Mouse (Mus musculus): ENCODE results near the gene Mbnl1. TPM values are rescaled to one million over a fixed set of nuclear protein-coding genes. Genes with fewer than 3 reads are reported as not detected.

Gene Mbnl1
- total RNA-seq, 4 experiments from 2014 or later = 518 to 1,002 (median 693) TPM

DNA sequence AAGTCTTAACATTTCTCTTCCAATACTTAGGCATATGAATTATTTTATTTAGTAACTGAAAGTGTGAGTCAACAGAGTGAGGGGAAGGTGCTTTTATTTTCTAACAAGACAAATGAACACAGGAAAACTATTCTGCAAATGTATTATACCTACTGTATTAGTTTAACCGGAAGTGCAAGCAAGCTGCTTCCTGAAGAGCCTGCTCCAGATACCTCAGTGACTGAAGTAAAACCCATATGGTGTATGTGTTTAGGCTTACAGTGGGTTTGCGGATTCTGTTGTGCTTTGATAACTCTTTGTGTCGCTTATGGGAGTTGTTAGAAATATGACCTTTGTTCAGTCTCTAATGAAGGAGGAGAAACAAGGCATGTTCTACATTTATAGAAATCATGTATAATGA, 46.7 kb downstream of the Mbnl1 start:
- DNase-seq = no peak

DNA sequence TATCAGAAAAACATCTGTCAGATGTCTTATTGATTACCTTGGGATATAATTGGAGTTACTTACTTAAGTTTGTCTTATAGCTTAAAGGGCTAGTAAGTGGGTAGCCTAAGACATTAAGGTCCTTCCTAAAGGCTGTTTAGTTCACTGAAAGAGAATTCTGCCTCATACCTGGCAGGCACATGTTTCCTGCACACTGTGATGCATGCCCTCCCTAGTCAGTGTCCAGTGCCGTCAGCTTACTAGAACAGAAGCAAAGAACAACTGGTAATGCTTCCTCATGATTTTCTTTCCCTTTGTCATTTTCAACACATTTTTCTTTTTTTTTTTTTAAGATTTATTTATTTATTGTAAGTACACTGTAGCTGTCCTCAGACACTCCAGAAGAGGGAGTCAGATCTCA, 51.5 kb downstream of the Mbnl1 start:
- no peak for DNase-seq

DNA sequence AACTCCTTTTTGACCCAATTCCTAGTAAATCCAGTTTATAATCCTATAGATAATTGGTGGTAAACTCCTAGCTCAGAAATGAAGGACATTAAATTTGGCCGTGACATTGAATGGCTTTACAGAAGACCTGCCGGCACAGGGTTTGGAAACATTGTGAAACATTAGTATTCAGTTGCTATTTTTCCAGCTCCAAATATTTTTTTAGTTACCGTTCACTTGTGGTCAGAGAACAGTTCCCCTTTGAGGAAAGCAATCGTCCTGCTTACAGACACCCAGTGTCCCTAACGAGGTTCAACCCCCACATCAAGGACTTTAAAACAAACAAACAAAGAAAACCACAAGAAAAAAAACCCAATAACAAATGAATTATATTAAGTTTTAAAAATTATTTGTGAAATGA, 58.7 kb downstream of the Mbnl1 start:
- no peak for DNase-seq

DNA sequence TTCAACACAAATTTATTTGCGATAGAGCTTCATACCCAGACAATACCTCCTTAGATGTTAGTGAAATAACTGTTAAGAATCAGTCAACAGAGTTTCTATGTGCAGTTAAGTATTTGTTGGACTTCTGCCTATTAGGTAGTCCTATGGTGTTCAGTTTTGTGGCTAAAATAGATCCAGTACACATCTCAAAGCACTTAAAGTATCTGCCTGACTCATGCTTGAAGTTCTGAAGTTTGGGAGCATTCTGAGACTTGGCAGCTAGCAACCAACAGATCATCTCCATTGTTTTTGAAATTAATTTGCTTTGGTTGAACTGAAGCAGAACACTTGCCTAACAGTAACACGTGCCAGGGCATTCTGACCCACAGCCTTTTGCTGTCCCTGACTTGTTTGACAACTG, 59.2 kb downstream of the Mbnl1 start:
- no peak for DNase-seq

DNA sequence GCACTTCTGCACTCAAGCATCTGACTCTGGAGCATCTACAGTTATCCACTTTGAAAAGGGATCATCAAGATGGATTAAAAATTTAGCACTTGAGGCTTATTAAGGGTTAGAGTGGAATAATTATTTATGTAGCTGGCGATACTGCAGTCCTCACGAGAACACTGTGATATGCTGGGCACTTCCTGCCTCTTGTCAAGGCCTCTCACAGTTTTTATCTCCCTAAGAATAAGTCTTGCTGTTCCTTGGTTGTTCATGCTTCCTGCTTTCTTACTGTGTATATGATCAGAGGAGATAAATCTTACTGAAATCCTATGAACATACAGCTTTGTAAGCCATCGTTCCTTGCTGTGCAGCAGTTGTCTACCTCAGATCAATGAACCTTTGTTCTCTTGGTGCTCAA, 62.6 kb downstream of the Mbnl1 start:
- no peak for DNase-seq

DNA sequence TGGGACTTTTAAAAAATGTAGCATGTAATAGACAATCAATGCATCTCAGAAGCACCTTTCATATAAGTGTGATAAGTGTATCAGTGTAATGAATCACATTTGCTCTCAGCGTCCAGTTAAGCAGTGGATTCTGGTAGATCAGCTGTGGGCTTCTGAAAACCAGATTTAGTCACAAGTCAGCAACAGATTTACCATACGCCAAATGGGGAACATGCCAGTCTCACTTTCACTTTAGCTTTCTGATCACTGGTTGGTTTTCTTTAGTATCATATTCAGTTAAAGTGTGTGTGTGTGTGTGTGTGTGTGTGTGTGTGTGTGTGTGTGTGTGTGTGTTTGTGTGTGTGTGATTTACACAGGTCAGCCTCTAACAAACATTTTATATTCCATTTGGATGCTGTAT, 64.4 kb downstream of the Mbnl1 start:
- DNase-seq = no peak

DNA sequence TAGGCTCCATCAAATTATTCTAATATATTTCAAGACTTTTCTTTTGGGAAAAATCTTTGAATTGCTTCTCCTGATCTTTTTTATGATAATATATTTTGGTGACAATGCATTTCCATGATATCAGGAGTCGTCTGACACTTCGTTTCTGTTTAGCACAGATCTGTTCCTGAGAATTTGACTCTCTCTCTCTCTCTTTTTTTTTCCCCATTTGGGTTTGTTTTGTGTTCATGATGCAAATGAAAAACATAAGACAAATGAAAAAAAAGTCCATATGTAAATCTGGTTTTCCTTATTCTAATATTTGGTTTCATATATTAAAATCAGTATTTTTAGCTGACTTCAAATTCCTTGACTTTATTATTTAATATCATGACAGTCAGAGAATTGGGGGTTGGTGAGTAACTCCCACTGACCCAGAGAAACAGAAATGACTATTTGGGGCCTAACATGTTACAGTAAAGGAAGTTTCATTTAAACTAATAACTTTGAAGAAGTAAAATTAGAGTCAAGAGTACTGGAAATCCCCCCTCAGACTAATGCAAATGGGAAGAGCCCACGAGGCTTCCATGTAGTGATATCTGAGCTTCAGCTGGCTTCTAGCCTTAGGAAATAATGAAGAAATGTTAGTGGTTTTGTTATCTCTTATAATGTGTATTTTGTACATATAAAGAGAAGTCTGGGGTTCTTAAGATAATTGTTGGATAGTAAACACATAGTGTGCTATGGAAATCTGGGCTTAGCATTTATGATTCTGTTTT, 65.8 kb downstream of the Mbnl1 start:
- no peak for DNase-seq

DNA sequence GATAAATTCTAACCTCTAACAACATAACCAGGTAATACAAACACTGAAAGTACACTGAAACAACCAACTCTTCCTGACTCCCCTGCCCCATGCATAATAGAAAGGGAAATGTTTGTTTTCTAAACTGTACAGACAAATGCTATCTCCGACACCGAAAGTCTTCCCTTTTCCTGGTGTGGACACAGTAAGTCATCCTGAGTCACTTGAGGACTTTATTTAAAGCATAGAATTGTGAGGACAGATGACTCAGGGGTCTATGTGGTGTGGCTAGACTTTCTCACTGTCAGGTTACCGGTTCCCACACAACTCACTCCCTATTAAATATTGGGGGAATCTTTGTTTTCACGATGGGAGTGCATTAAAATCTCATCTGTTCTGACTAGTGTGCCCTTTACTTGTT, 68.5 kb downstream of the Mbnl1 start:
- DNase-seq = no peak

DNA sequence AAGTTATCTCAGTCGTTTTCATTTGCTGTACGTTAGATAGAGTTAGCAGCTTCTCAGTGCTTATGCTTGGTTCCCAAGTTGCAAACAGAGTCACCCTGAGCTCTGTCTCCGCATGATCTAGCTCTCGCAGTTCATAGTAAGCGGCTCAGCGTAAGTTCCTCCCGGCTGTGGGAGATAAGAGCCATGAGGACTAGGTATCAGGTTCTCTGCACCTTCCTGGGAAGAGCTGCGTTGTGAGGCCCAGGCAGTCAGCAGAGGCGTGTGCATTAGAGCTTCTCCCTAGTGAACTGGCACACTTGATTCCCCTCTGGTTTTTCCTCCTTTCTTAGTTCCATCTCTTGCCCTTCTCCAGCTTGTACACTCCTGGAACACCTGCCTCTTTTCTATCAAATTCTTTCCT, 73.6 kb downstream of the Mbnl1 start:
- DNase-seq = no peak

DNA sequence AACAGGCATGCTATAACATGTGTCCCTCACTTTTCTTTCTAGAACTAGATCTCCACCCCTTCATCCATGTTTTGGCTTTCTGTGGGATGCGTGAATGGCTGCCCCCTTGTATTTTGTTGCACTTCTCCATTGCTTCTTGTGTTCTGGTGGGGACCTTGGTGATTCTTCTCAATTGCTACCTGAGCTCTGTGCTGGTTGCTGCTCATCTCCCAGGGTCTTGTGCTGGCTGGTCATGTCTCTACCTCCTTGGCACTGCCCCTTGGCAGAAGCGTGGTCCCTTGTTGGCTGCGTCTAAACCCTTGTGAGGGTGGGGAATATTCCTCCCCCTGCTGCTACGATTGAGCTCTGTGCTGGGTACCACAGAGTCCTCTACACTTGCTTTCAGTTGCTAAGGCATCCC, 74.3 kb downstream of the Mbnl1 start:
- no peak for DNase-seq

DNA sequence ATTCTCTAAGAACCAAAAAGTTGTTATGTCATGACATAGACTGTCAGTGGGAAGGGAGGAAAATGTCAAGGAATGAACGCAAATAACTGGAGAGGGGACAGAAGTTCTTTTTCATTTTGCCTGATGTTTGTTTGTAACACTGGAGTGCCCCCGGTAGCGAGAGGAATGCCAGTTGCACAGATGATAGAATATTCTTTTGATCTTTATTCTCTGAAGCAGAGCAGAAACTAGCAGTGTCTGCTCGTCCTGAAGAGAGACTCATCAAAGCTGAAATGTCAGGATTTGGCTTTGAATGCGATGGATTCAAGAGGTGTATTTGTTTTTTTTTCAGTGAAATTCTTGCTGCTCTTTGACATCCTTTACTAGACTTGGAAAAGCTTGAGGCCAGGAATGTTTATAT, 77.9 kb downstream of the Mbnl1 start:
- no peak for DNase-seq

DNA sequence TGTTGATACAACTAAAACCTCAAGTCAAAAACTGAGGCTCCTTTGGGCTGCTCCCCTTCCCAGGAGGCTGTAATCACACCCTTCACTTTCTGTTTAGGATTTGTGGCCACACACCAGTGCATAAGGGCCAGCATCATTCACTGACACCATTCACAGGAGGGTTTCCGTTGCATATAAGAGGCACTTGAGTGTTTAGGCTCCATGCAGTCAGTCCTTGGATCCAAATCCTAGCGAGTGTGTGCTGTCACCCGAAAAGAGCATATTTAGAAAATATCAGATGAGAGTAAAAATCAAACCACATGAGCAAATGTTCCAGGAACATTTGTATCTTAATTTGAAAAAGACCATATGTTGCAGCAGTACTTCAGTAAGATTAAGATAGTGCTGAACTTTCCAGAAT, 79.0 kb downstream of the Mbnl1 start:
- no peak for DNase-seq

DNA sequence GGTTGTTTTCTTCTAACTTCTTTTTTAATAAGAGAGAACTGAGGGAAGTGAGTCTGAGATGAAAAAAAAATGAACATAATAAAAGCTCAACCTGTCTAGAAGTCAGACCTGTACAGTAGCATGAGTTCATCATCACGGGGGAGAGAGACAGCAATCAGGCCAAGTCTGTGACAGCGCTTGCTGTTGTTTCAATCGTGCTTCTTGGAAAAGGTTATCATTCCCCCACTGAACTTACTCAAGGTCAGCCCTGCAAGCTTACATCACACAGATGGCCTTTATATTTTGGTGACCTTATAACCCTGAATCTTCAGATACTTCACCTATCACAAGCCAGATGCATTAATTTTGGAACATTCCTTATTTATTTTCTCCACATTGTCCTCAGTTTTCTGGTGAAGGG, 80.4 kb downstream of the Mbnl1 start:
- DNase-seq = peak; percentile 59

DNA sequence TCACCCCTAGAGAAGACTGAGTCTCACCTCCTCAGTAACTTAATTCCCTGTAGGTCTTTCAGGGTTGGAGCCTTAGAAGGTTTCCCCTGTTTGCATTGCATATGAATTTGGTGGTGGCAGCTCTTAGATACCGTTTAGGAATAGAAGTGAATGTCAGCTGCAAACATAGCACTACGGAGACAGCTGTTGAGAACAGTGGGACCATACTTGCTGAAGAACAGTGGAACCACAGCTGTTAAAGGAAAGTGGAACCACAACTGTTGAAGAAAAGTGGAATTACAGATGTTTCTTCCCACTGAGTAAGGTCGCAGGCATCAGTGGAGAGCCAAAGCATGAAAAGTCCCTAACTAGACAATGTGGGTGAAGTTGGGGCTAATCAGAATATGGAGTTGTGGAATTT, 84.0 kb downstream of the Mbnl1 start:
- DNase-seq = no peak

DNA sequence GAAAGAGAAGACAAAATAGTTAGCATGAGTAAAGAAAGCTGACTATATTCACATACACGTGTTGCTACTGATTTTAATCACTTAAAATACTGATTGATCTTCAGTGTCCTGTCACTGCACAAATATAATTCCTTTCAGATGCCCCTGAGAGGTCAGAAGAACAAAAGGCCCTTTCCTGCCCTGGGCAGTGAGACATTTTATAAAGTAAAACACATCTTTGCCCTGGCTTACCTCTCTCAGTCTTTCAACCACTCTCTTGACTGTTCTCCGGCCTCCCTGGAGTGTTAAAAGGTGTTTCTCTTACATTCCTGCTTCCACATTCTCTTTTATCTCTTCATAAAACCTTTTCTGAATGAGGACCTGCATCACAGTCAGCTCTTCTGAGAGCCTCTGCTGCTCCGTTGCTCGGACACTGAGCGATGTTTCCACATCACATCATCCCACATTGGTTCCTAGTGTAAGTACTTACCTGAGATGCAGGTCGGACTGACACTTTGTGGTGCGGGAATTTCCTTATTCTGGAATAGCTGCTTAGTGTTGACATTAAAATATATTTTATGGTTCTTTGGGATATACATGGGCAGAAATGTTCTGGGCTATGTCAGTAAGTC, 85.7 kb downstream of the Mbnl1 start:
- no peak for DNase-seq

DNA sequence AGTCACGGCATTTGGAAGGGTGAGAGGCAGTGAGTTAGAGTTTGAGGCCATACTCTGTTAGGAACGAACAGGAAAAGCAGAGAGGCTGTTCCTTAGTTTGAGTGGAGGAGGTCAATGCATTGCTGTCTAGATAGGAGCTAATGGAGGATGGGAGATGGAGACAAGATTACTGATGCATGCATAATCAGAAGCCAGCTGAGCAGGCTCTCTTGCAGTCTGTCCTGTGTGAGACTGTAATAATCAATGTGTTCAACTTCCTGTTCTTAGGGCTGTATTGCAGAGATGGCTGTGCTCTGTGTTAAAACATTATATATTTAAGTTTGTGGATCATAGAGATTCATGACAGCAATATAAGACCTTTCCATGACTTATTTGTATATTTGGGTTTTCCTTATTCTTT, 87.1 kb downstream of the Mbnl1 start:
- no peak for DNase-seq

DNA sequence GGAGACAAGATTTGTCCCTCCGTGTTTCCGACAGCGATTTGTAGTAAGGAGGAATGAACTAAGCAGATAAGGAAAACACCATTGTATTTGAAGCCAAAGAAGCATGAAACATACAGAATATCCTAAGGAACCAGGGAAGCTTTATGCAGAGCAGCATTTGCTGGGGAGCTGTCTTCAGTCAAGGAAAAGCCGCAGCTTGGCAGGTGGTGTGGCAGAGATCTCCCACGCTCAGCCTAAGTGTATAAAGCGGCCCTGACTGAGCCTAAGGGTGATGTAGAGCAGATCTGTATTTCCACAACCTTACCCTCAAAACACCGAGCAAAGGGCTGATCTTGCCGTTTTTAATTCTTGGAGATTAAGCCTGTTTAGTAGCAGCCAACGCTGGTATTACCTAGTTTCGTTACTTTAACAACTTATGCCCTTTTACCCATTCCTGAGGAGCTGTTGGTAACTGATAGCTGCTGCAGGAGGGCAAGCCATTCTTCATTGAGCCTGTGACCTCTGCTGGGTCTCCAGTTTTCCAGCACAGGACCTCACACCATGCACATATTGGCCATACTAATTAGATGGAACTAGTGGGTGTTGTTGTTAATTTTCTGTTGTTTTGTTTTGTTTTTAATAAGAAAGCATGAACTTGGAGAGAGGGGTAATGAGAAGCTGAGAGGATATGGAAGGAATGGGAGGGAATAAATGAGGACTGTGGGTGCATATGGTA, 91.1 kb downstream of the Mbnl1 start:
- no peak for DNase-seq

DNA sequence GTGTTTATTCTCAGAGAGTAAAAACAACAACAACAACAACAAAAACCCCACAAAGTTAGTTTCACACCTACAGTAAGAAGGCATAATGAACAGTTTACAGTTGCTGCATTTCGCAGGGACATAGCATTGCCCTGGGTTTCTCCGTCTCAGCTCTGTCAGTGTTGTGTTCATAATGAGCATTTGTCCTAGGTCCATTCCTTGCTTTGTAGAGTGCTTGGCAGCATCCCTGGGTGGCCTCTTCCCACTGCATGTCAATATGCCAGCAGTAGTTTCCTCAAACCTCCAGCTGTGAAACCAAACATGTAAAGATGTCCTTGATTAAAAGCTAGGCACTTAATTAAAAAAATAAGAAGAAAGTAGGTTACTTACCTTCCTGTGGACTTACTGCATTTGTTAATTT, 91.6 kb downstream of the Mbnl1 start:
- no peak for DNase-seq

DNA sequence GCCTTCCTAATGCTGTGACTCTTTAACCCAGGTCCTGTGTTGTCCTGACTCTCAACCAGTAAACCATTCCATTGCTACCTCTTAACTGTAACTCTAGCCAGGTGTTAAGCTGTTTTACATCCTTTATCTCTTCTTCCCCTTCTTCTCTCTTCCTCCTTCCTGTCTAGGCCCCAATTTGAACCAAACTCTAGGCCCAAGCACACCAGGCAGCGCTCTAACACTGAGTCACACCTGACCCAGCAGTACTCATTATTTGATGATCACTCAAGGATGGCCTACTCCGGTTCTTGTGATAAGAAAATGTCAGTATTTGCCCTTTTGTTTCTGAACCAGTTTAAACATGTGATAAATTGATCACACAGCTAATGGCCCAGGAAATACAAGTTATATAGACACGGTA, 92.6 kb downstream of the Mbnl1 start:
- DNase-seq = no peak

DNA sequence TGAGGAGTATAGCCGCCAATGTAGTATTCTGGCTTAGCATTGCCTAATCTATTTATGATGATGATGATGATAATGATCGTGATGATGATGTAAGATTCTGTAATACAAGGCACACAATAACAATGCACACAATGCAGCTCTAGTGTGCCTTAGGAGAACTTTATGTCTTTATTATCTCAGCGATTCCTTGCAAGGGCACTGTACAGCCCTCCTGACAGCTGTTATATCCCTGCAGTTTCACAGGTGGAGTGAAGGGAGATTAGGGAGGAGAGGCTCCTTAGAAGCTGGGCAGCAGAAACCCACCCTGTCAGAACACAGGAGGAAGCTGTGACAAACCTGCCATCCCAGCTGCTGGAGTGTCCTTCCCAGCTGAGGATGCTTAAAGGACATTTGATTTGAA, 93.3 kb downstream of the Mbnl1 start:
- DNase-seq = no peak

DNA sequence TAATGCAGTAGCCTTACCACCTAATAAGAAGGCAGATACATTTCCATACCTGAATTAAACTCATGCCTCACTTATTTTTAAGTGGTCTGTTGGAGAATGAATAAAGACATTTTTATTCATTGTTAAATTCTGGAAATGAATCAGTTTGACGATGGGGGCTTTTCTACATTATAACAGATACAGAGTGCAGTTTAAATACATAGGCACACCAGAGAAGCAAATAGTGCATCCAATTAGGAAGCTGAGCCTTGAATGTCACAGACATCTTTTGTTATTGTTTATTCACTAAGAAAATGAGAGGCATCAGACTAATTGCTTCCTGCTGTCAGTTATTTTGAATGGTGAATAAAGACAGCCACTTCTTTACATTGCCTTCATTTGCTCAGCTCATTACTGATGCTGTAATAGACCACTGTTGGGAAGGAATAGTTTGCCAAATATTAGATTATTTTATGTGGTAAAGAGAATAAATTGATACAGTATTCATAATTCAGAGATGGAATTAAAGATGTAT, 95.6 kb downstream of the Mbnl1 start:
- DNase-seq = no peak

DNA sequence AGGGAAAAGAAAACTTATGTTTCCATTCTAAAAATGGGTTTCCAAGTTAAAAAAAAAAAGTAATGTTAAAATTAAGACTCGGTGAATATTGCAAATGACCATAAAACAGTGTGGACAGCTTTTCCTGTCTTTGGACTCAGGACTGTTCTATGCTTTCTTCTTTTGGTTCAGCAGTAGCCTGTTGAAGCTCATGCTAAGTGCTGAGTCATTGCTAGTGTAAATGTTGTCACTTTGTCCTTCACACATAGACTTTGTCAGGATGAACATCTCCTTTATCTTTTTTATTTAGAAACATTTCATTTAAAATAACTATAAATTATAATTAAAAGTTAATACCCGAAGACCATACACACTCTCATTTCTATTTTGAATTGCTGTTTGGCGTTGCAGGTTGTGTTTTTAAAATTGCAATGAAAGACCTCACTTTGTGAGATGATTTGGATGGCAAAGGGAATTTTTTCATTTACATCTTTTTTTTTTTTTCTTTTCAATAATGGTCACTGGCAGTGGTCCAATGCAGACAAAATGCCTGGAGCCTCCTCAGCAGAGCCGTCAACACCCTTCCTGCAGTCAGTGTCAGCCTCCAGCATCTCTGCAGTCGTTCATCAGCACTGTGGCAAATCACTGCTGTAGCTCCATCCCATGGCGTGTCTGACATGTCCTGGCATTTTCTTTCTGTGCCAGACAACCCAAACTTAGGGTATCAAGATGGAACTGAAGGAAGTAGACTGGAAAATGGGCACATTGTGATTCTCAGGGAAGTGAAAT, 96.4 kb downstream of the Mbnl1 start:
- no peak for DNase-seq

DNA sequence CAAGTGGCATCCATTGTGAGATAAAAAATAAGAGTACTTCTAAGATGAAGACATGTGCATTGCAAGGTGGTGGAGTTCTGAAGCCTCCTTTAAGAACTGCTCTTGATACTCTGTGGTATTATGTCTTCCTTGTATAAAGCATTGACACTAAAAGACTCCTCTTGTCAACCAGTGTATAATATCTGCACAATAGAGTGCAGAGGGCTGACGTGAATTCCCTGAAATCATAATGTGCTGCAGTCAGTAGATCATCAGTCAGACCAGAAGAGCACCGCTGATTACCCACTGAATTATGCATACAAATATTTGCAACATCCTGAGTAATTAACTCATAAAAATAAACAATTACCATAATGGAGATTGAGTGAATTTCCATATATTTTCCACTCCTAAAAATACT, 97.2 kb downstream of the Mbnl1 start:
- DNase-seq = no peak
